Mouse (Mus musculus): ENCODE data around the gene Paqr9. TPM values are rescaled to one million over a fixed set of nuclear protein-coding genes. Genes with fewer than 3 reads are reported as not detected.

Paqr9 gene
- total and polyA plus RNA-seq, 3 experiments = not detected

- H3K4me2 ChIP-seq (ENCODE audit: insufficient read depth, low read depth, poor library complexity, severe bottlenecking) = no peak overlapping the region
- in situ Hi-C loops (cut with MboI; ENCODE audit: low pct_ligation_motif_present, low pct_unique_long_range_greater_than_20kb, low sequenced_read_pairs) (no loop called here), dilution Hi-C loops (cut with MboI; ENCODE audit: extremely low pct_ligation_motif_present, extremely low pct_unique_long_range_greater_than_20kb, low sequenced_read_pairs) (no loop called here)
- TF ChIP-seq CHD1 (IDR thresholded peaks at IDR 0.05; ENCODE audit: low read depth, low read length) = no peak
- no peak for TF ChIP-seq POLR2A (IDR thresholded peaks at IDR 0.05; ENCODE audit: low read depth, low read length)
- no peak for TF ChIP-seq RCOR1 (conservative IDR thresholded peaks at IDR 0.05; ENCODE audit: low read depth, low read length)
- no peak for TF ChIP-seq MAX (IDR thresholded peaks at IDR 0.05; ENCODE audit: low read length)
- TF ChIP-seq ZKSCAN1 (IDR thresholded peaks at IDR 0.05; ENCODE audit: borderline replicate concordance, low read depth, low read length) = no peak
- TF ChIP-seq ELF1 (IDR thresholded peaks at IDR 0.05; ENCODE audit: low read depth, low read length) = no peak
- no peak for TF ChIP-seq RAD21 (IDR thresholded peaks at IDR 0.05; ENCODE audit: low read depth, low read length)
- TF ChIP-seq JUN (IDR thresholded peaks at IDR 0.05; ENCODE audit: insufficient read depth, low read depth, low read length) = no peak
- DNase-seq (ENCODE audit: extremely low read depth) = no peak
- no peaks in the 10 kb centered on the region for H3K36me3 ChIP-seq (replicated peaks in 1 of 2; ENCODE audit: control insufficient read depth in 1 of 2, insufficient read depth in 1 of 2, low read length in 1 of 2)
- no peak overlapping the region for H3K9ac ChIP-seq (ENCODE audit: insufficient read depth, low read depth)
- H3K27me3 ChIP-seq (replicated peaks) = no peaks in the 10 kb centered on the region
- H3K9me3 ChIP-seq (replicated peaks; ENCODE audit: low read length) = no peaks in the 10 kb centered on the region
- no peak overlapping the region for H3K27ac ChIP-seq (ENCODE audit: insufficient read depth, low read depth)
- H3K79me2 ChIP-seq (replicated peaks; ENCODE audit: control insufficient read depth, extremely low read depth, insufficient read depth, poor library complexity, severe bottlenecking) = no peaks in the 10 kb centered on the region
- H3K4me3 ChIP-seq (replicated peaks in 1 of 3; ENCODE audit: low read depth in 2 of 3, low read length in 2 of 3, poor library complexity in 1 of 3) = no peak overlapping the region
- peaks cover 0 to 10% of the 10 kb centered on the region in 2 experiments; a peak in 2 of 4 replicates for H3K4me1 ChIP-seq (ENCODE audit: control insufficient read depth in 1 of 2, insufficient read depth in 2 of 2)
Observed at GRCm38 (mm10) chr9:95527676-95528075, 31.8 kb upstream of the Paqr9 start.

- Histone ChIP-seq H3K4me3 (replicated peaks in 1 of 3; ENCODE audit: low read depth in 2 of 3, low read length in 2 of 3, poor library complexity in 1 of 3) (no peak overlapping the region), H3K36me3 (replicated peaks in 1 of 2; ENCODE audit: control insufficient read depth in 1 of 2, insufficient read depth in 1 of 2, low read length in 1 of 2) (no peaks in the 10 kb centered on the region), H3K79me2 (replicated peaks; ENCODE audit: control insufficient read depth, extremely low read depth, insufficient read depth, poor library complexity, severe bottlenecking) (no peaks in the 10 kb centered on the region), H3K27ac (ENCODE audit: insufficient read depth, low read depth) (no peak overlapping the region), H3K4me1 (ENCODE audit: control insufficient read depth in 1 of 2, insufficient read depth in 2 of 2) (no peaks in the 10 kb centered on the region), H3K9me3 (replicated peaks; ENCODE audit: low read length) (no peaks in the 10 kb centered on the region), H3K27me3 (replicated peaks) (no peaks in the 10 kb centered on the region), H3K9ac (ENCODE audit: insufficient read depth, low read depth) (no peak overlapping the region), H3K4me2 (ENCODE audit: insufficient read depth, low read depth, poor library complexity, severe bottlenecking) (no peak overlapping the region)
- dilution Hi-C loops (cut with MboI; ENCODE audit: extremely low pct_ligation_motif_present, extremely low pct_unique_long_range_greater_than_20kb, low sequenced_read_pairs) = no loop called here
- no peak for TF ChIP-seq TBP (conservative IDR thresholded peaks at IDR 0.05; ENCODE audit: low read depth, low read length)
- no peak for TF ChIP-seq USF1 (IDR thresholded peaks at IDR 0.05; ENCODE audit: low read depth, low read length)
- TF ChIP-seq GABPA (IDR thresholded peaks at IDR 0.05; ENCODE audit: insufficient replicate concordance, low read depth, low read length) = no peak
- TF ChIP-seq MEF2A (IDR thresholded peaks at IDR 0.05; ENCODE audit: borderline replicate concordance, low read depth, low read length) = no peak
- TF ChIP-seq SIN3A (IDR thresholded peaks at IDR 0.05; ENCODE audit: low read length) = no peak
- TF ChIP-seq USF2 (conservative IDR thresholded peaks at IDR 0.05; ENCODE audit: low read depth, low read length) = no peak
- no peak for TF ChIP-seq NRF1 (IDR thresholded peaks at IDR 0.05; ENCODE audit: low read depth, low read length)
- TF ChIP-seq CTCF (conservative IDR thresholded peaks at IDR 0.05 in 1 of 2, IDR thresholded peaks at IDR 0.05 in 1 of 2; ENCODE audit: low read depth in 2 of 2, low read length in 2 of 2) = no peak
- TF ChIP-seq E2F4 (IDR thresholded peaks at IDR 0.05; ENCODE audit: insufficient replicate concordance, low read depth, low read length) = no peak
- no peak for TF ChIP-seq JUN (IDR thresholded peaks at IDR 0.05; ENCODE audit: insufficient read depth, low read depth, low read length)
- TF ChIP-seq MYC (IDR thresholded peaks at IDR 0.05; ENCODE audit: low read depth, low read length) = no peak
- no peak for TF ChIP-seq IRF4 (IDR thresholded peaks at IDR 0.05; ENCODE audit: low read depth, low read length)
- TF ChIP-seq UBTF (IDR thresholded peaks at IDR 0.05; ENCODE audit: low read depth, low read length) = no peak
- TF ChIP-seq CHD2 (IDR thresholded peaks at IDR 0.05; ENCODE audit: low read length) = no peak
- TF ChIP-seq POLR2AphosphoS2 (IDR thresholded peaks at IDR 0.05; ENCODE audit: low read depth, low read length) = no peak
- TF ChIP-seq BHLHE40 (IDR thresholded peaks at IDR 0.05; ENCODE audit: low read depth, low read length) = no peak
- TF ChIP-seq CHD1 (IDR thresholded peaks at IDR 0.05; ENCODE audit: low read depth, low read length) = no peak
- TF ChIP-seq JUND (conservative IDR thresholded peaks at IDR 0.05; ENCODE audit: low read depth, low read length) = no peak
- DNase-seq (ENCODE audit: extremely low read depth) = no peak
- in situ Hi-C loops (cut with MboI; ENCODE audit: low pct_ligation_motif_present, low pct_unique_long_range_greater_than_20kb, low sequenced_read_pairs) = loop anchor here (10.0 kb wide), 2 partner anchors 154 to 324 kb away; partner anchors contain the start of gene Atr
Observed at GRCm38 (mm10) chr9:95531144-95531543, 28.3 kb upstream of the Paqr9 start.
